Mouse (Mus musculus) hindbrain, postnatal 0 days (tissue): ENCODE data around the gene Crim1. TPM values are rescaled to one million over a fixed set of nuclear protein-coding genes. Genes with fewer than 3 reads are reported as not detected.

Experiments used
- ATAC-seq: fragments of 200-750 bp; cut with Nextera tagmentation; 2 replicates; pipeline ENCODE4 v1.8.0; 2017; ENCODE audit warnings: mild to moderate bottlenecking, moderate TSS enrichment, moderate library complexity
- DNase-seq: peaks from one replicate; pipeline ENCODE4 v3.0.0-alpha.2; 2015; ENCODE audit warnings: low spot score
- H3K27ac ChIP-seq: fragments of 300-500 bp; sonication (generic); 2 replicates; pipeline ENCODE4 v1.5.1; 2014; ENCODE audit warnings: mild to moderate bottlenecking
- H3K27me3 ChIP-seq: fragments of 300-500 bp; sonication (generic); 2 replicates; pipeline ENCODE4 v1.6.1; 2014; ENCODE audit warnings: low read length, mixed read lengths; ENCODE audit not compliant: insufficient read depth
- H3K36me3 ChIP-seq: fragments of 300-500 bp; sonication (generic); 2 replicates; pipeline ENCODE4 v1.6.1; 2014; ENCODE audit warnings: low read length, mixed read lengths; ENCODE audit not compliant: insufficient read depth
- H3K4me1 ChIP-seq: fragments of 300-500 bp; sonication (generic); 2 replicates; pipeline ENCODE4 v1.6.1; 2014; ENCODE audit warnings: antibody characterized with exemption, low read length, mixed read lengths; ENCODE audit not compliant: insufficient read depth
- H3K4me2 ChIP-seq: fragments of 300-500 bp; sonication (generic); 2 replicates; pipeline ENCODE4 v1.6.1; 2014; ENCODE audit warnings: low read depth, mild to moderate bottlenecking, low read length, moderate library complexity, mixed read lengths
- H3K4me3 ChIP-seq: fragments of 300-500 bp; sonication (generic); 2 replicates; pipeline ENCODE4 v1.5.1; 2014; ENCODE audit warnings: low read length
- H3K9ac ChIP-seq: fragments of 300-500 bp; sonication (generic); replicated peaks from 2 replicates; pipeline ENCODE4 v1.6.1; 2014; ENCODE audit warnings: mild to moderate bottlenecking, low read length, moderate library complexity, mixed read lengths
- H3K9me3 ChIP-seq: fragments of 300-500 bp; sonication (generic); 2 replicates; pipeline ENCODE4 v1.6.1; 2016; ENCODE audit warnings: low read length, mixed read lengths
- CTCF ChIP-seq: IDR thresholded peaks from 2 replicates; pipeline ENCODE4 v1.5.1; 2016; ENCODE audit warnings: antibody characterized with exemption, control low read depth, low read depth
- WGBS: fragments of 180-500 bp; shearing (Covaris S2); extraction: QIAGEN DNeasy Blood & Tissue Kit; methylation state at CpG from one replicate; pipeline ENCODE4 v1.1.7; 2014; 5-methylcytosine and 5-hydroxymethylcytosine counted together
- microRNA-seq, 2 experiments: library from miRNA; unstranded; fragments of <30 nt; microRNA quantifications; one replicate each; pipeline ENCODE4; 2016
- polyA plus RNA-seq: library from polyadenylated mRNA; unstranded; fragments of >200 nt; fragmentation: Nextera tagmentation; extraction: Ambion mirVana; gene quantifications from 2 replicates; pipeline ENCODE4 v1.2.1, GENCODE M21; 2015
- total RNA-seq: library from RNA; depleted of rRNA; stranded (reverse); fragments of >200 nt; gene quantifications from 2 replicates; pipeline ENCODE4 v1.2.3, GENCODE M21; 2014; rRNA removed

The Crim1 gene
- total and polyA plus RNA-seq, 2 experiments from 2014 or later = 14.6 to 143 TPM

DNA sequence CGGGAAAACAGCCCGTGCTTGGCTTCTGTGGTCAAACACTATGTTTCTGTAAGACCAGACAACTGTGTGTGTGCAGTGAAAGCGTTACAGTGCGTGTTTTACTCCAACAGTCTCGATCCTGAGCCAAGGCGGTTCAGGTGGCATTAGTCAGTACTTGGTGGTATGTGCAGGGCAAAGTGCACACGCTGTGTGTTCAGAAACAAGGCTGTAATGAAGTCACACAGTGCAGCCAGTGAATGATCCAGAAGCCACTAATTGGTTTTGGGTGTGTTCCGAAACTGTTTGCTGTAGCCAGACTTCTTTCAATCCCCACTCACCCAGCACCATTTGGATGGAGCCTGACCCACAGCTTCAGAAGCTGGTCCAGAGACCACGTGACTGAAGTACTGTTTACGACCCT, 208.3 kb downstream of the Crim1 start:
- Histone ChIP-seq H3K27me3 (no peaks in the 10 kb centered on the region), H3K36me3 (no peaks in the 10 kb centered on the region), H3K9me3 (no peaks in the 10 kb centered on the region), H3K9ac (no peak overlapping the region), H3K4me2 (no peak overlapping the region), H3K27ac (no peak overlapping the region), H3K4me1 (0 out of 2 replicates have a peak, but pooled peaks cover 3% of the 10 kb centered on the region), H3K4me3 (no peak overlapping the region)
- no peak for TF ChIP-seq CTCF
- 75% methylated on average over 10 of the region's 10 CpGs for WGBS
- ATAC-seq (no peak), DNase-seq (no peak)

DNA sequence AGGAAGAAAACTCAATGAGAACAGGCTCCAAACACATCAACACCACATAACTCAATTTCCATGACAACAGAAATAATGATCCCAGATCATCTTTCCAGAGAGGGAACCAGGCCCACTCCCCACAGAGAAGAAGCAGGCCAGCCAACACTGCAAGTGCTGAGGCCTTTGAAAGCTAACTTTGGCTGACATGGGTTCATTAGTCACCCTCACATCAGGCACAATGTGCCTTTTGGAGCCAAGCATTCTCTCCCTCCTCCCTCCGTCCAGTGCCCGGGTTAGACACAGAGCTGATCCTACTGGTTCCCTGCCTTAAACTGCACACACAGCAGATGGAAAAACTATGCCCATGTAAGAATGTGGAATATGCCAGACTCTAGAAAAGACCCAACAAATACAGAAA, 209.9 kb downstream of the Crim1 start:
- Histone ChIP-seq H3K27me3 (no peaks in the 10 kb centered on the region), H3K9ac (no peak overlapping the region), H3K4me1 (0 out of 2 replicates have a peak, but pooled peaks cover 3% of the 10 kb centered on the region), H3K36me3 (no peaks in the 10 kb centered on the region), H3K27ac (no peak overlapping the region), H3K9me3 (no peaks in the 10 kb centered on the region), H3K4me2 (no peak overlapping the region), H3K4me3 (no peak overlapping the region)
- ATAC-seq (peak; percentile 92), DNase-seq (peak; percentile 75)
- no peak for TF ChIP-seq CTCF
- 28% methylated on average over 2 of the region's 2 CpGs for WGBS

DNA sequence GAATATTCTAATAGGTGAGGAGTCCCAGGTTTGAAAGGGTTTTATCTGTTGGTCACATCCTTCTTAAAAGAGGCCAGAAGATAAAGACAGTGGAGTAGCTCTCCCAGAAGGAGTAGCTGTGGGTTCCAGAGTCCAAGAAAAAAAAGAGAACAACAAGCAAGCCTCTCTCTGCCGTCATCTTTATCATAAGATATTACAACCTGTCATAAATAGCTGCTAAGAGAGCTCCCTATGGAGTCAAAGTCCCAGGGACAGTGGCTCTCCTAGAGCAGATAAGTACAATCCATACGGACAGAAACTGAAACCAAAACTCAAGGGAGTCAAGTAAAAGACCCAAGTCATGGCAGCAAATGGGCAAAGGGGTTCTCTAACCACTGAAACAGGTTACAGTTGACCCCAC, 215.2 kb downstream of the Crim1 start:
- H3K4me3 ChIP-seq = no peak overlapping the region
- no peaks in the 10 kb centered on the region for H3K36me3 ChIP-seq
- DNase-seq (no peak), ATAC-seq (no peak)
- H3K9me3 ChIP-seq = no peaks in the 10 kb centered on the region
- no peak overlapping the region for H3K27ac ChIP-seq
- H3K4me1 ChIP-seq = no peaks in the 10 kb centered on the region
- no peaks in the 10 kb centered on the region for H3K27me3 ChIP-seq
- H3K9ac ChIP-seq = no peak overlapping the region
- no peak for TF ChIP-seq CTCF
- H3K4me2 ChIP-seq = no peak overlapping the region
- WGBS = 85% methylated on average over 2 of the region's 2 CpGs

DNA sequence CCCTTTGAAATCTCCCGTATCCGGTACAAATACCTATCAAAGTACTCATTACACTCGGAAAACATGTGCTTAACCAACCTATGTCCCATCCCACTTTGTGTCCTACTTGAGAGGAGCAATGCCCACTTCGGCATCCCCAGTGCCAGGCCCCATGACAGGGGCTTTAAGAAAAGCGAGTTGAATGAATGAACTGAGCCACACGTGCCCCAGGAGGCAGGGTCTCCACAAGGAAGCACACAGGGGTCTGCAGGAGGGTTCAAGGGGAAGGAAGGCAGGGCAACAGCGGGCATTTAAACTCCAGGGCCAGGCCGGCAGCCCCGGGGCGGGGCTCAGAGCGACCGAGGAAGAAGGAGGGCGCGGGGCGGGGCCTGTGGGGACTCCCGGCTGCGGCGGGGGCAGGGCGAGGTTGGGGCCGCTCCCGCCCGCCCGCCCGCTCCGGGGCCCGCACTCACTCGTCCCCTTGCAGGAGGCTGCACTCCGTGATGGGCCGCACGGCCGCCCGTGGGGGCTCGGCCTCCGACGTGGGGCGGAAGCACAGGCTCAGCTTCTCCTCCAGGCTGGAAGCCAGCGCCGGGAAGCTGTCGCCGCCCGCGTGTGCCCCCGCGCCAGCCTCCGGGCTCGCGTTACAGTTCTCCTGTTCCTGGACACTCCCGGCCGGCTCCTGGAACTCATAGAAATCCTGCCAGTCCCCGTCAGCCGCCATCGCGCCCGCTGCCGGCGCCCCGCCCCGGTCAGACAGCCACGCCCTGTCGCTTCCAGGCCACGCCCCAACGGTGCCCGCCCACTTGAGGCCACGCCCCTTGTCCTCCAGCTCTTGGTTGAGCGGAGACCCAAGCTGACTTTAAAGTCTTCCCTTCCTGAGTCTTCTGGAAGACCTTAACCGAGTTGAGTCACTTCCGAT, 217.6 kb downstream of the Crim1 start, which contains the start of gene Fez2:
Gene Fez2 (minus strand): TSS at position 772 of the 901 bp plus-strand sequence.
- peak within 1 kb of the TSS; percentile 67 for H3K9ac ChIP-seq
- H3K4me2 ChIP-seq = peak within 1 kb of the TSS; percentile 78
- TF ChIP-seq CTCF = no peak
- ATAC-seq (peak; percentile 94), DNase-seq (peak; percentile 85)
- peak within 1 kb of the TSS; percentile 88 for H3K27ac ChIP-seq
- no peaks in the 10 kb centered on the region for H3K36me3 ChIP-seq
- 2% methylated on average over 49 of the region's 67 CpGs for whole genome bisulfite sequencing
- no peaks in the 10 kb centered on the region for H3K4me1 ChIP-seq
- peak within 1 kb of the TSS; percentile 72 for H3K4me3 ChIP-seq
- H3K27me3 ChIP-seq = no peaks in the 10 kb centered on the region
- H3K9me3 ChIP-seq = no peaks in the 10 kb centered on the region

DNA sequence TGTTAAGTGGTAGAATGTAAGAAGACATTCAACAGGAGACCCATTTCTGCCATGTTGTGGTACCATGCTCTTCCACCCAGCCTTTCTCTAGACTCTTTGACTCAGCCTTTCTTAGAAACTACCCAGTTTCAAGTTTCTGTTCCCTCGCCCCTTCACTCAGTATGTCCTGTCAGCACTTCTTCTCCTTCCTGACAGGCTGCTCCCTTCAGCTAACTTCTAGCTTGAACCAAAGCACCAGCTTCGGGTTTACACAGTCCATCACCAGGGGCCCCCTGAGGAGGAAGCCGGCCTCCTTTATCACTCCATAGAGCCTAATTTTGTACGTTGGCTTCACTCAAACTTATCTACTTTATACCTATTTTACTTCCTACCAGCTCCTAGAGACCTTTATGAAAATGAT, 219.2 kb downstream of the Crim1 start:
- WGBS = 88% methylated on average over 4 of the region's 4 CpGs
- no peak for DNase-seq

DNA sequence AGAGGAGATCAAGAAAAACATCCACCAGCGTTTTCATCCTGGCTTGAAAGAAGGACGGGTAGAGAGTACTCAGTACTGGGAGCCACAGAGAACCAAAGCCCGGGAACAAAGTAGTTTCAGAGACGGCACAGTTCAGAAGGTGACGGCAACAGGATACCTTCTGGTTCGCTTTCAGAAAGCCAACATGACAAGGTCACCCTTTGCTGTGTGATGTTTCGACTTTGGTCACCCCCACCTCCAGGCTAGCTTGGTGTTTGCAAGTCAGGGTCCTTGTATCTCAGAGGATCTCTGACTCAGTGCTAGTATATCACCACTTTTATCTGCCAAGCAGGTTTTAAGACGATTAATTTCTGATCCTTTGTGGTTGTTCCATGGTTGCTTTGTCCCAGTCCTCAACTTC, 225.0 kb downstream of the Crim1 start:
- no peaks in the 10 kb centered on the region for H3K36me3 ChIP-seq
- TF ChIP-seq CTCF = no peak
- H3K4me2 ChIP-seq = no peak overlapping the region
- ATAC-seq (no peak), DNase-seq (no peak)
- 77% methylated on average over 8 of the region's 8 CpGs for WGBS
- H3K4me1 ChIP-seq = no peaks in the 10 kb centered on the region
- no peak overlapping the region for H3K27ac ChIP-seq
- H3K27me3 ChIP-seq = no peaks in the 10 kb centered on the region
- no peak overlapping the region for H3K9ac ChIP-seq
- H3K9me3 ChIP-seq = no peaks in the 10 kb centered on the region
- no peak overlapping the region for H3K4me3 ChIP-seq

More for the DNA sequence above, 219.2 kb downstream of the Crim1 start:
- Histone ChIP-seq H3K4me2 (no peak overlapping the region), H3K27me3 (no peaks in the 10 kb centered on the region), H3K4me3 (no peak overlapping the region), H3K36me3 (no peaks in the 10 kb centered on the region), H3K9ac (no peak overlapping the region), H3K27ac (no peak overlapping the region), H3K4me1 (no peaks in the 10 kb centered on the region), H3K9me3 (no peaks in the 10 kb centered on the region)
- ATAC-seq = no peak
- TF ChIP-seq CTCF = no peak

Small RNAs within 50 kb of the gene (microRNA-seq; reads per million reads assigned to microRNA genes)
- 0 reads per million in 2 experiments for gene Gm25069

Other genes starting within 250 kb of the Crim1 start
- gene Fez2, start 217.9 kb downstream of the Crim1 start, total RNA-seq = 36.5 and 46.2 TPM in 2 replicates
- 62.0 and 63.3 TPM in 2 replicates for gene Fez2, start 217.9 kb downstream of the Crim1 start, polyA plus RNA-seq